Mouse (Mus musculus) skeletal muscle tissue, adult 2 months (tissue): ENCODE data around the gene Lrrc46.
A peak's percentile ranks its signal among the peaks of the same experiment; 100 is the strongest.

Experiments used
- DNase-seq: peaks from one replicate; pipeline ENCODE4 v3.0.0-alpha.2; 2012; ENCODE audit warnings: low read depth, low spot score

The Lrrc46 gene

DNA sequence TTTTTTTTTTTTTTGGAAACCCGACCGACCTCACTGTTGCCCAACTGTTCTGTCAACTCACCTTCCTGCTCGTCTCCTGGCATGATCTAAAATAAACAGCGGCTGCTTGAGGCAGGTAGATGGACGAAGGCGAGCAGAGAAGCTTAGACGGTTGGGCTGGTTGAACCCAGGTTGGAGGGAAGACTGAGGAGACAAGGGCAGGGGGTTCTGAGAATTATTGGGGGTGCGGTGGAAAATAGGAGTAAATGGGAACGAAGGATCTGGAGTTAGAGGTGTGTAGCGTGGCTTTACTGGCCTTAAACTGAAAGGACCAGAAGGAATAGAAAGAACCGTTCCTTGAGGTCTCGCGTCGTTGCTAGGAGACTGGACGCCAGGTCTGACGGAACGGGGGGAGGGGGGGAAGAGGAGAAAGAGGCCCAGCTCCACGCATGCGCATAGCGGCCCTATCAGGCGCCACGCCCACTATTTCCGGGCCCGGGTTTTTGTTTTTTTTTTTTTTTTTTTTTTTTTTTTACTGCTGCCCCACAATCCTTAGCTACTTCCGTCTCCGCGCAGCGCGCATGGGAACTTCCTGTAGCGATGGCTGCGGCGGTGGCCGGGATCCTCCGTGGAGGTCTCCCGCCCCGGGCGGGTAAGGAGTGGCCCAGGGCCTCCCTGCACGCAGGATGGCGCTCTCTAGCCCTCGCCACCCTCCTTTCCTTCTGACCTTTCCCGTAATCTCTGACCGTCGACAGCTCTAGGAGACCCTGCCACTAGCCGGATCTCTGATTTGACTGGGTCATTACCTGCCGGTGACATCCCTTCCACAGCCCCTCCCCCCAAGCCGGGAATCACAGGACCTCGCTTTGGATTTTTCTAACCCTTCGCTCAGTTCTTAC lies at the start of gene Lrrc46, which contains the start of gene Mrpl10:
TSS of gene Lrrc46 (minus strand) at position 386 of the 878 bp plus-strand sequence.
TSS of gene Mrpl10 (plus strand) at position 539 of the 878 bp plus-strand sequence.
- peak; percentile 96 for DNase-seq

DNA sequence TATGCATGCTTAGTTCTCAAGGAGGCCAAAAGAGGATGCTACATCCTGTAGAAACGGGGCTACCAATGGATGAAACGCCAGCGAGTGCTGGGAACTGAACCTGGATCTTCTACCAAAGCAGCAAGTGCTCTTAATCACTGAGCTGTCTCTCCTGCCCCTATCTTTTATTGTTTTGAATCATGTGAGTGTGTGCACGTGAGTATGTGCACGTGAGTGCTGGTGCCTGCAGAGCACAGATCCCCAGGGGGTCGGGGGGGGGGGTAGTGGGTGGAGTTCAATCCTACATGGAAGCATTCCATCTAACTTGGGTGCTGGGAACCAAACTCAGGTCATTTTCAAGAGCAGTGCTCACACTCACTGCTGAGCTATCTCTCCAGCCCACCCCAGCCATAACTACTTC lies 45.2 kb upstream of the Lrrc46 start:
- DNase-seq = no peak

DNA sequence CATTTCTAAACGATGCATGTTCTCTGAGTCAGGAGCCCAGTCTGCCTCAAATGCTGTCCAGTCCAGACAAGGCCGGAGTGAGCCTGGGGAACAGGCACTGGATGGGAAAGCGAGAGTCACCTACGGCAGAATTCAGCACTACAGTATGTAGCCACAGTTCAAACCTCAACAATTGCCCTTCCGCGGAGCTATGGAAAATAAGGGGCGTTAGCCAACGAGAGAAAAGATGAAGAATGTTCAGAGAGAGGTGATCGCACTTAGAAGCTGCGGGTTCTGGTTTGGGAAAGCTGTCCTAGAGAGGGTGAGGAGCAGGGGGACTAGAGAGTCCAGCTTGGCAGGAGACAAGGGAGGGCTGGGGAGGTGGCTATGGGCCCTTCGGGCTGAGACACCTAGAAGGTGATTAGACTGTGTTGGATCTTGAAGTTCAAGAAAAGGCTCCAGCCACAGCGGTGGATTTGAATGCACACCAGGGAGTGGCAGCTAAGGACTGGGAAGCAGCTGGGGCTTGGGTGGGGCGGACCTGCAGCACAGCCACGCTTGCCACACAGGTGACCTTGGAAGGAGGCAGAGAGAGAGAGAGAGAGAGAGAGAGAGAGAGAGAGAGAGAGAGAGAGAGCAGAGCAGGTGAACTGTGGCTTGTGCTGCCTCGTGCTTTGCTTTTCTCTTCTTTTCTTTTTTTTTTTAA lies 43.8 kb upstream of the Lrrc46 start:
- no peak for DNase-seq

DNA sequence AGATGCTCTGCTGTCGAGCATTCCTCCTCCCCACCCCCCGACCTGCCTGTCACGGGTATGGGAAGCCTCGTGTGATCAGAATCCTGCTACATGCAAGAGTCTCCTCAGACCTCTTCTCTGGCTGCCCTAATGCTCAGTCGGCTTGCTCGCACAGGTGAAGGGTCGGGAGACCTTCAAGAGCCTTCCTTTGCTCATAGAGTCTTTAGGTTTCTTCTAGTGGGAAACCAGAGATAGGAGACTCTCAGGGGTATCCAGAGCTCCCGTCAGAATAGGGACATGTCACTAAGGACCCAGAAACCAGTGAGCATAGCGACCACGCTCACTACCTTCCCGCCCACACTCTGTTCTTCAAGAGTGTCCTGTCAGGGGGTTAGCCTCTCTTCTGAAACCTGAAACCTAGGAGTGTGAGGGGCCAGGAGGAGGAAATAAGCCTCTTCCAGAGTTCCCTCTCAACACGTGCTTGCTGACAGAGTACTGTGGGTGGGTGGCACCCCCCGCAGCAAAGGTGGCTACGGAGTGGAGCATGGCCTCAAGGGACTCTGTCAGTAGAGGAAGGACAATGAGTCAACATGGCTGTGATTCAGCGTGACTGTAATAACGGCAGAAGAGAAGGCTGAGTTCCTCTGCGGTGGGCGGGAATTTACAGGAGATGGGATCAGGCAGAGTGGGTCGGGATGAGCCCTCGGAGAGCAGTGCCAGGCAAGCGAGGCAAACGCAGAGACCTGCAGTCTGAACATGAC lies 42.4 kb upstream of the Lrrc46 start:
- no peak for DNase-seq

DNA sequence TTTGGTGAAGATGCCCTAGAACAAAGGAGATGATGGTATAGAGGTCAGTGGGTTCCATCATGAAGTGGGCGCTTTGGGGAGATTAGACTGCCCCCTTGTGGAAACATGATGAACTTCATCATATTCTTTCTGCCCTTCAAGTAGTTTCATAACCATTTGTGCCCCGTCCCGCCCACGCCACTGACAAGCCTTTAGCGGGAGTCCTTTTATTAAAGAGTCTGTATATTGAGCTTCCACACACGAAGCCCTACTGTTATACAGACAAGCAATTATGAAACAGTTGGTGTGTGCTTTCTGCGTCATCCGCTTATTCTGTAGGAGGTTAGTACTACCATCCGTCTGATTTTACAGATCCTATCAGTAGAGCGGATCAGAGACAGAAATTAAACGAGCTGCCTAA lies 41.8 kb upstream of the Lrrc46 start:
- DNase-seq = peak; percentile 34

DNA sequence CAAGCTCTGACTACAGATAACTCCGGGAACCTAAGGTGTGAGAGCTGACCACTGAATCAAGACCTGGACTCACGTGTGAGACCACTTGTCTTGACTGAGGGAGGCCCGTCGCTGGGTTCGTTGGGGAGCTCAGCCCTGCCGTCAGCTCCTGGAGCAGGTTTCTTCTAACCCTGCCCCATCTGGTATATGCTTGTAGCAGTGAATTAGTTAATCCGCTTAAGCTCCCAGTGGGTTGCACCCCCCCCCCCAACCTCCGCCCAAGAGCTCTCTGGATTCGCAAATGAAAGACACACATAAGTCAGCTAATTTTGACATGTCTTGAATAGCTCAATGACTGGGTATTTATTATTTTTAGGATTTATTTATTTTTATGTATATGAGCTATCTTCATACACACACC lies 39.1 kb upstream of the Lrrc46 start:
- no peak for DNase-seq

DNA sequence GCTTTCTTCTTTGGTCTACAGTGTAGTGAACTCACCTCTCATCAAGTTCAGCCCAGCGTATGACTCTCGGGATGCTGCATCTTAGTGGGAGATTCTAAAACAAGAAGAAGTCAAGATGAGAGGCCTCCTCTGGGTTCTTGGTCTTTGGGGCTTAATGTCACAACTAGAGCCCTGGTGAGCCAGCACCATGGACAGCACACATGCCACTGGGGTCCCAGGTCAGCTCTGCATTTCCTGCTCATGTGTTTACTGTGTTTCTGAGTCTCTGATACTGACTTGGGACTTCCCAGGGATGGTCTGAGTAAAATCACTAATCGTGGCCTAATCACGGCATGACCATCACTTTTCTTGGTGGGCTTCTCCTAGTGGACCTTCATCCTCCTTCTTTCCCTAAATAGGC lies 37.5 kb upstream of the Lrrc46 start:
- DNase-seq = no peak

DNA sequence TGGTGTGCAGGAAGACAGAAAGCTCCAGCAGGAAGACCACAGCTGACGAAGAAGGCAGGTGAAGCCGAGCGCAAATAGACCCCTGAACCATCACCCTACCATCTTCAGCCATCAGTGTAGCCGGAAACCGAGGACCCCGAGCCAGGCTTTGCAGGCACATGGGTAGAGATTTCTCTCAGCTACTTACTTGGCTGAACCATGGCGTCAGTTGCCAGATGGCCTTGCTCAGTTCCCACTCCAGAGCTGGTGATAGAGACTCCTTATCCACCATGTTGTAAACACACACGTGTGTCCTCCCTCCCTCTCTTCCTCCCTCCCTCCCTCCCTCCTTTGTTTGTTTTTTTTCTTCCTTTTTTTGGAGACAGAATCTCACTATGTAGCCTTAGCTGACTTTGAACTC lies 33.0 kb upstream of the Lrrc46 start:
- no peak for DNase-seq

DNA sequence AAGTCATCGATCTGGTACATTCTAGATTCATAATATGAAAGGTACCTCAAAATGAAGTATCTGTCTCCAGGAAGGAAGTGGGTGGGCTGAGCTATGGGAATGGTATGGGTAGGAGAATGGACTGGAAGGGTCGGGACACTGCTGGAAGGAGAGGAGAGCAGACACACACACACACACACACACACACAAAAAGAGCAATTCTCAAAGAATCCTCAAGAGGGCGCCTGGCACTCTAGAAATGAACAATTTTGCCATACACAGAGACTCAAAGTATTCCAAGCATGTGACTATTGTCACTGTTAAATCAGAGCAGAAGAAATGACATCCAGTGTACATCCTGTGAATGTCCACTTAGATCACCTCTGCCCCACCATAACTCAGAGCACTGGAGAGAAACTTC lies 31.3 kb upstream of the Lrrc46 start:
- DNase-seq = peak; percentile 34

DNA sequence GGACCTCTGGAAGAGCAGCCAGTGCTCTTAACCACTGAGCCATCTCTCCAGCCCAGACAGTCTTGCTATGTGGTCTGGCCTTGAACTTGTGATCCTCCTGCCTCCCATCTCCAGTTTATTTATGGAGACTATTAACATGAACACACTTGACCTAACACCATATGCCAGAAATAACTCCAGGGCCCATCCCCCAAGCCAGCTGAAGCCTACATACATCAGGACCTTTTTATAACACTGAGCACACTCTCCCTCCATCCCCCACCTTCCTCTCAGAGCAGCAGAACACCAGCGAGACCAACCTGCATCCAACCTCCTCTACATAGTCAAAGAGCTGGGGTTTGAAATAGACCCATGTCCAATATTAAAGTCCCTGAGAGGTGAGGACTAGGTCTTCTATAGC lies 29.9 kb upstream of the Lrrc46 start:
- DNase-seq = peak; percentile 69

DNA sequence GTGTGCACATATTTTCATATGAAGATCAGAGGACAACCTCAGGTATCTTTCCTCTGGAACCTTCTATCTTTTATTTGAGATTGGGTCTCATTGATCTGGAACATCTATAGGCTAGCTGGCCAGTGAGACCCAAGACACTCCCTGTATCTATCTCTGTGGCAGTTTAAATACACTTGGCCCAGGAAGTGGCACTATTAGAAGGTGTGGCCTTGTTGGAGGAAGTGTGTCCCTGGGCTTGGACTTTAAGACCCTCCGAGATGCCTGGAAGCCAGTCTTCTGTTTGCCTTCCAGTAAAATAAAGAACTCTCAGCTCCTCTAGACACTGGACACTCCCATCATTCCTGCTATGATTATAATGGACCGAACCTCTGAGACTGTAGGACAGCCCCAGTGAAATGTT lies 28.6 kb upstream of the Lrrc46 start:
- no peak for DNase-seq

DNA sequence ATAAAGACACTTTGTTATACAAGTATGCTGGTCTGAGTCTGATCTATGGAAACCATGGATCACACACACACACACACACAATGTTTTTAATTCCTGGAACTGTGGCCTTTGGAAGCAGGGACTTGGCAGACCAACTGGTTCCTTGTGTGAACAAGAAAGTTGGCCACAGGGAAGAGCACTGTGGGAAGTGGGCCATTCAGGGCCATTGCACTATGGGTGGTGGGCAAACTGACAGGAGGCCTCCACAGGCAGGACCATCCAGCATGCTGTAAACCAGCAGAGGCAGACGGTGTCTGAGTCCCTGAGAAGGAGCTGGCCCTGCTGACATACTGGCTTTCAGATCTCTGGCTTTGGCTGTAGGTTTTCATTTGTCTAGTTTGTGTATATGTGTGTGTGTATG lies 28.1 kb upstream of the Lrrc46 start:
- DNase-seq = no peak

DNA sequence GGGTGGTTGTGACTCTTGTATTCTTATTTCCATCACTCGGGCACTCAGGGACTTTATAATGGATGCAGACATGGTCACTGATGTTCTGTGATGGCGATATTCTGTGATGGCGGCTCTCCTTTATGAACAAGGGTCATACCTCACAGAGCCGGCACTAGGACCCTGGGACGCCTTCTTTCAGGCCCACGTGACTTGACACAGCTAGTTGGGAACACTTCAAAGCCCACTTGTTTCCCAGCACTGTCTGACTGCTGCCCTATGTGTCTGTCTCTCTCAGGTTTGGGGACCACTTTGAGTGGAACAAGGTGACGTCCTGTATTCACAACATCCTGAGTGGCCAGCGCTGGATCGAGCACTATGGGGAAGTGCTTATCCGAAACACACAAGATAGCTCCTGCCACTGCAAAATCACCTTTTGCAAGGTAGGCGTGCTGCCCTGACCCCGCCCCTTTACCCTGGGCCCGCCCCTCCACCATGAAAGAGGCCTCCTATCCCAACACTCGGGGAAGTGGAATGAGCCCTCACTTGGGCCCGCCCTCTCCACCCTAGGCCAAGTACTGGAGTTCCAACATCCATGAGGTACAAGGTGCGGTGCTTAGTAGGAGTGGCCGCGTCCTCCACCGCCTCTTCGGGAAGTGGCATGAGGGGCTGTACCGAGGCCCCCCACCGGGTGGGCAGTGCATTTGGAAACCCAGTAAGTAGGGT lies 25.6 kb upstream of the Lrrc46 start:
- DNase-seq = no peak

DNA sequence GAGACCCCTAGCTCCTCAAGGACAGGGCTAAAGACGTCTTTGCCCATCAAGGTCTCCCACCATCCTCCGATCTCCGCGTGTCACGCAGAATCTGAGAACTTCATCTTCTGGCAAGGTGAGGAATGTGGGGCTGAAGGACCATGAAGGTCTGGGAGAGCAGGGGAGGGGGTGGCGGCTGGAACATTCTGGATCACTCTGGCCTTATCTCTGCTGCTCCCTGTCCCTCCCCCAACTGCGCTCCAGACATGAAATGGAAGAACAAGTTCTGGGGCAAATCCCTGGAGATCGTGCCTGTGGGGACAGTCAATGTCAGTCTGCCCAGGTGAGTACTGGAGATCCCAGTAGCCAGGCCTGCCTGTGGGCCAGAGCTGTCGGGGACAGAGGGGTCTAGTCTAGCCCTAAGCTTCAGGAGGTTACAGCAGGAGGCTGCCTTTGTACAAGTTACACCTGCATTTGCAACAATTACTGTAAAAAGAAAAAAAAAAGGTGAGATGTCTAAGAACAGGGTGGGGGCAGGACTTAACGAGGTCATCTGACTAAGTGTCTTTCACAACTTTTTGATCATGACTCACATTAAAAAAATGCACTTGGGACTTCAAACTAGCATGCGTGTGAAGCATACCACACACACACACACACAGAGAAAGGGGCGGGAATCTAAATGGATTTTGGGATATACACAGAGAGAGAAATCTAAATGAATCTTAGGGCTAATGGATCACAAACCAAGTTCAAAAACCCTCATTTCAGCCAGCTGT lies 24.5 kb upstream of the Lrrc46 start:
- DNase-seq = no peak

DNA sequence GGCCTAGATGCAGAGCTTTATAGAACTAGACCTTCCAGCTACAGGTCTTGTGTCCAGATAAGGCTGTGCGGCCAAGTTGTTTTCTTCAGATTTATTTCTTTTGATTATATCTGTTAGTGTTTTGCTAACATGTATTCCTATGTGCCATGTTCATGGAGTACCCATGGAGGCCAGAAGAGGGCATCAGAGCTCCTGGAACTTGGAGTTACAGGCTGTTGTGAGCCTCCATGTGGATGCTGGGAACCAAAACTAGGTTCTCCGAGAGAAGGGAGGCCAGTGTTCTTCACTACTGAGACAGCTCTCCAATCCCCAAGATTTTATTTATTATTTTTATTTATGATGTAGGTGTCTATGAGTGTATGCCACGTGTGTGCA lies 22.7 kb upstream of the Lrrc46 start:
- no peak for DNase-seq

DNA sequence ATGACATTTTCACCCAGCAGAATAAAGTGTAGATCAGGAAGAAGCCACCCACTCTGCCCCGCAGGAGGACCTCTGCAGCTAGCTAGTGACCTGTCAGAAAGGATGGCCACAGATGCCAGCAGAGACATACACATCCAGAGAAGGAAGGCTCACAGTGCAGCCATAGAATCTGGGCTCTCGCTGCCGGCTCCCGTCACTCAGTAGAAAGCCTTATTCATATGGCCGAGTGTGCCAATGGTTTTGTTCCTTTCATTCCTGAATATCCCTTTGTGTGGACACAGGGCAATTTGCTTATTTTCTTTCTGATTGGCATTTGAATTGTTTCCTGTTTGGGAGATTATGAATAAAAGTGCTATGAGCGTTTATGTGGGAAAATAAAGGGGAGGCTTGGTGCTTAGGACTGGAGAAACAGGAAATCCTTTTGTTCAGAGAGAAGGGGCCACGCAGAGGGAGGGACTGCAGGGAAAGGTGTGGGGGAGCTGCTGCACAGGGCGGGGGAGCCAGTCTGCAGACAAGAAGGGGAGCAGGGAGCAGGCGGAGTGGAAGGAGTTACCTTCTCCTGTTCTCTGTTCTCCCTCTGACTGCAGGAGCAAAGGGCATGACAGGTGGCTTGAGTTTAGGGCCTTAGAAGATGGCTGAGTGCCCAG lies 22.2 kb upstream of the Lrrc46 start:
- DNase-seq = no peak

DNA sequence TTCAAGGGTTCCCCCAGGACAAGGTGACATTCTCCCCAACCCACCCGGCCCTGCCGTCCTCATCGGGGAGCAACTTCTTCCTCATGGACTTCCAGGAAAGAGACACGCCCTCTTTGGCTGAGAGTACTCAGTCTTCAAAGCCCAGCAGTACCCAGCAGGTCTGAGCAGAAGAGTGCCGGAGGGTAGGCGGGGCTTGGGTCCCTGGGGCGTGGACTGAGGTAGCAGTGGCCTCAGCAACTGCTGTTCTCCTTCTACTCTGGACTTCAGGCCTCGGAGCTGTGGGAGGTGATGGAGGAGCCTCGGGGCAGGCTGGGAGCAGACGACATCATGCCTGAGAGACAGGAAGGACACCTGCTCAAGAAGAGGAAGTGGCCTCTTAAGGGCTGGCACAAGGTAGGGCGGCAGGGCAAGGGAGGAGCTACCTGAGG lies 11.0 kb upstream of the Lrrc46 start:
- no peak for DNase-seq

DNA sequence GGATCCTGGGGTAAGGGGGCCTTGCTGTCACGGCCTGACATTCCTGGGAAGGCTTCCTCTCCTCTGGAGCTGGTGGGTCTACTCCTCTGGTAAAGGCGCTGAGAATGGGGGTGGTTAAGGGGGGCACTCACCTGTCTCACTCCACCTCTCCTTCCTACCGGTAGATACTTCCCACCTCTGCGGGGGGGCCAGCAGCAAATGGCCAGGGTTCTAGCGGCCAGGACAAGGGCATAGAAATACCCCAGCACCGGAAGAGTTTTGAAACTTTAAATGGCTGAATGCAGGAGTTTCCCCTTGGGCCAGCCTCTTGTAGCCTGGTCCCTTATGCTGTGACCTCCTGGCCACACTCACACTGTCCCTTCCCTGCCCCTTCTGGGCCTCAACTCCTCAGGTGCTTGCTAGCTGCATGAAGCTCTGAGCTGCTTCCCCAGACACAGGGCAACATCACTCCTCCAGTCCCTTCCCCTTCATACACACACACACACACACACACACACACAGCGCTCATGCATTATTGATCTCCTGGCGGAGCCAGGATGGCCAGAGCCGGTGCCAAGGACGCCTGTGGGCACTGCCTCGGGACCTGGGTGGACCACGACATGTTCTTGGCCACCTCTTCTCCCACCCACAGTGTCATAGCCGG lies 9.9 kb upstream of the Lrrc46 start:
- no peak for DNase-seq

DNA sequence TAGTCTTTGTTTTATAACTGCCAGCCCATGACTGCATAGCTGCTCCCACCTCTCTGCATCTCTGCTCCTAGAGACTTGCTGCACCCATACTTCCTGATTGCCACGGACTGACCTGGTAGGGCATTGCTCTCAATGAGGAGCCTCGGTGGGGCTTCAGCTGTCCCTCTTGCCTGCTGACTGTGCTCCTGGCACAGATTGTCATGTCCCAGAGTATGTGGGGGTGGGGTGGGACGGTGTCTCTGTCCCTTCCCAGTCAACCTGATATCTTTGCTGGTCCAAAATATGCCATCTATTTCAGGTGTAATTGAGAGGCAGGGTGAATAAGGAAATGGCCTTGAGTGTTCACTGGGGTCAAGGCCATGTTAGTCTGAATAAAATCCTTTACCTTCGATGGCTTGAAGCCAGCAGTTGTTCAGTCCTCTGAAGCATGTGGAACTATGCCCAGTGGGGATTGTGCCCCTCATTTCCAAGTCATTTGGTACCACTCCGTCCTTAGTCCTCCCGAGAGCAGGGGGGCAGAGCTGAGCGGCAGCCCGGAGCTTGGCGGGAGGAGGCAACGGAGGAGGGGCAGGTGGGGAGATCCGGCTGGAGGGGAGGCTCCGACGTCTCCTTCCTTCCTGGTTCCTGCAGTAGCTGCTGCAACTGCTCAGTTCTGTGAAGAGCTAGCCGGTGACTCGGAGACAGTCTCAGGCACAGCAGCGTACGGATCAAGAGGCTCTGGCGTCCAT lies 9.2 kb upstream of the Lrrc46 start, which contains the start of gene Osbpl7:
TSS of gene Osbpl7 (plus strand) at position 413 of the 728 bp plus-strand sequence.
- peak; percentile 62 for DNase-seq
